ENCODE assay signal across 18 mouse cellular contexts in the genomic region with DNA sequence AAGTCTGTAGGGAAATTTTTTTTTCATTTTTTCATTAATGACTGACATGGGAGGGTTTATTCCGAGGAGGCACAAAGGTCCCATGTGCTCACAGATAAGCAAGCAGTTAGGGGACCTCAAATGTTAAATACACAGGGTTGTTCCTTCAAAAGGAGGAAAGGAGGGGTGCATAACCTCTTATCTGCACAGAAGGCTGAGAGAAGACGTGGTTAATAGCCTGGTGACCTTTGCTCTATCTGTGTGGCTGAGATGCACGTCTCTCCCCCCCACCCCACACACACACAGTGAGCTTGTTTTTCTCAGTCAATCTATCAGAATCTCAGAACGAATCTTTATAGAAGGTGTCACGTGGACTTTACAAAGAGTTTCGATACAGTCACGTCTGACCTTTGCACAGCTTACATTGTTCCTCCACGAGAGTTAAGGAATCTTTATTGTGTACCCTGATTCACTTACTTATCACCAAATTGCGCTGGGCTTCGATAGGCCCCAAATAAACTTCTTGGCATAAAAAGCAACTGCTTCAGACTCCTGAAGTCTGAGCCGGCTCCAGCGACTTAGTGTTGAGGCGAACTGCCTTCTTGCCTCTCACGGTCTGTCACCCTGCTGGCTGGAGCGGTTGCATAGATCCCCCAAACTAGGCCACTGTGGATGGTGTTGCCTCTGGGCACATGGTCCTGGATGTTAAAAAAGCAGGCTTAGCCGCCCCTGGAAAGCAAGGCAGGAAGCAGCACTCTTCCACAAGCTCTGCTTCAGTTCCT.
DNase-seq lines count a peak whose midpoint lies in the region; ATAC-seq and TF ChIP-seq lines count a peak whose summit lies in the region.
"Had no signal": no experiment of that assay in that cellular context is flagged by ENCODE, and none has a peak within 500 bp of the region (broad histone marks: within the 10 kb centered on the region; RNA-seq: fewer than 3 reads in every experiment).

No protein-coding gene starts in this region.

- no peak for TF ChIP-seq CTCF in heart, adult 2 months (IDR thresholded peaks at IDR 0.05)
- TF ChIP-seq CTCF in stomach, postnatal 0 days (IDR thresholded peaks at IDR 0.05; ENCODE audit: low read depth): no peak

- DNase-seq in heart, adult 11 months: peak; percentile 51
- DNase-seq in heart, adult 2 months: no peak
- peak; percentile 59 for DNase-seq in intestine, embryonic 14.5 days (ENCODE audit: low spot score)
- peak; percentile 33 for DNase-seq in stomach, postnatal 0 days (ENCODE audit: low spot score)
- no peak for DNase-seq in spleen, postnatal 10 days (ENCODE audit: low spot score in 2 of 2)
- DNase-seq in hindbrain, embryonic 11.5 days (ENCODE audit: low spot score): no peak
- DNase-seq: cerebellum, postnatal 10 days; gastrocnemius, postnatal 36 days; heart, postnatal 4 days; kidney, adult 18-20 months; kidney, postnatal 36 days; lung, postnatal 4 days; midbrain, embryonic 14.5 days; thymus, postnatal 25 days had no signal

- no peak overlapping the region for H3K27ac ChIP-seq in heart, adult 2 months
- peak overlapping the region; percentile 70 for H3K27ac ChIP-seq in intestine, embryonic 14.5 days (ENCODE audit: low read depth)
- no peak overlapping the region for H3K27ac ChIP-seq in liver, embryonic 15.5 days (replicated peaks)
- H3K27ac ChIP-seq in stomach, postnatal 0 days (replicated peaks): no peak overlapping the region
- no peak overlapping the region for H3K27ac ChIP-seq in hindbrain, embryonic 11.5 days (ENCODE audit: low read depth, low read length)
- H3K27ac ChIP-seq: embryonic facial prominence, embryonic 12.5 days; heart, embryonic 13.5 days had no signal

- H3K4me2 ChIP-seq in intestine, embryonic 14.5 days (ENCODE audit: low read length): no peak overlapping the region
- H3K4me2 ChIP-seq in liver, embryonic 15.5 days: no peak overlapping the region
- no peak overlapping the region for H3K4me2 ChIP-seq in stomach, postnatal 0 days (replicated peaks; ENCODE audit: low read depth)
- H3K4me2 ChIP-seq in hindbrain, embryonic 11.5 days (replicated peaks; ENCODE audit: low read depth, low read length): no peak overlapping the region
- H3K4me2 ChIP-seq: embryonic facial prominence, embryonic 12.5 days; heart, embryonic 13.5 days had no signal

- no peaks in the 10 kb centered on the region for H3K27me3 ChIP-seq in heart, adult 2 months (ENCODE audit: control insufficient read depth, insufficient read depth, low read length)
- no peaks in the 10 kb centered on the region for H3K27me3 ChIP-seq in intestine, embryonic 14.5 days (replicated peaks; ENCODE audit: control insufficient read depth, insufficient read depth, low read length)
- H3K27me3 ChIP-seq in liver, embryonic 15.5 days: no peaks in the 10 kb centered on the region
- no peaks in the 10 kb centered on the region for H3K27me3 ChIP-seq in stomach, postnatal 0 days (ENCODE audit: control insufficient read depth, insufficient read depth, low read length)
- no peaks in the 10 kb centered on the region for H3K27me3 ChIP-seq in hindbrain, embryonic 11.5 days (ENCODE audit: control insufficient read depth, insufficient read depth, low read length)
- H3K27me3 ChIP-seq: embryonic facial prominence, embryonic 12.5 days; heart, embryonic 13.5 days had no signal

- H3K79me2 ChIP-seq in heart, adult 2 months (replicated peaks; ENCODE audit: control insufficient read depth, insufficient read depth, low read length): no peaks in the 10 kb centered on the region

- intact Hi-C loops in heart, adult 2 months (cut with DNase I): no loop called here

- no peak for TF ChIP-seq POLR2A in heart, adult 2 months (IDR thresholded peaks at IDR 0.05; ENCODE audit: insufficient read depth, low read depth, low read length)

- H3K4me3 ChIP-seq in heart, adult 2 months: no peak overlapping the region
- H3K4me3 ChIP-seq in intestine, embryonic 14.5 days (ENCODE audit: low read depth, low read length): no peak overlapping the region
- H3K4me3 ChIP-seq in liver, embryonic 15.5 days (replicated peaks): no peak overlapping the region
- no peak overlapping the region for H3K4me3 ChIP-seq in stomach, postnatal 0 days (ENCODE audit: low read depth, low read length)
- H3K4me3 ChIP-seq in hindbrain, embryonic 11.5 days (ENCODE audit: low read depth, low read length): no peak overlapping the region
- H3K4me3 ChIP-seq: embryonic facial prominence, embryonic 12.5 days; heart, embryonic 13.5 days had no signal

- no peaks in the 10 kb centered on the region; the same call in 1 of the 2 replicates for H3K9me3 ChIP-seq in intestine, embryonic 14.5 days (ENCODE audit: control insufficient read depth, low read length)
- H3K9me3 ChIP-seq in liver, embryonic 15.5 days (replicated peaks): 0 out of 2 replicates have a peak, but pooled peaks cover 5% of the 10 kb centered on the region
- no peaks in the 10 kb centered on the region for H3K9me3 ChIP-seq in stomach, postnatal 0 days (ENCODE audit: control insufficient read depth, low read length)
- no peaks in the 10 kb centered on the region for H3K9me3 ChIP-seq in hindbrain, embryonic 11.5 days (ENCODE audit: control insufficient read depth, low read length)
- H3K9me3 ChIP-seq: embryonic facial prominence, embryonic 12.5 days had no signal

- WGBS in heart, adult 2 months: 74% methylated on average over 16 of the region's 16 CpGs
- WGBS in intestine, embryonic 14.5 days: 69% methylated on average over 16 of the region's 16 CpGs
- 47% methylated on average over 16 of the region's 16 CpGs for WGBS in liver, embryonic 15.5 days (ENCODE audit: insufficient replicate concordance)
- 63% methylated on average over 16 of the region's 16 CpGs for WGBS in stomach, postnatal 0 days
- 76% methylated on average over 16 of the region's 16 CpGs for WGBS in hindbrain, embryonic 11.5 days

- no peak for TF ChIP-seq EP300 in heart, adult 2 months (IDR thresholded peaks at IDR 0.05; ENCODE audit: insufficient read depth, low read depth, low read length)
- TF ChIP-seq EP300 in stomach, postnatal 0 days (optimal IDR thresholded peaks at IDR 0.05): no peak

- H3K4me1 ChIP-seq in heart, adult 2 months (ENCODE audit: control insufficient read depth, insufficient read depth, low read length): no peaks in the 10 kb centered on the region
- H3K4me1 ChIP-seq in intestine, embryonic 14.5 days (replicated peaks; ENCODE audit: control insufficient read depth, insufficient read depth, low read length): no peaks in the 10 kb centered on the region
- H3K4me1 ChIP-seq in liver, embryonic 15.5 days (replicated peaks): peaks cover 33% of the 10 kb centered on the region
- no peaks in the 10 kb centered on the region for H3K4me1 ChIP-seq in stomach, postnatal 0 days (replicated peaks; ENCODE audit: control insufficient read depth, insufficient read depth)
- H3K4me1 ChIP-seq in hindbrain, embryonic 11.5 days (replicated peaks; ENCODE audit: control insufficient read depth, insufficient read depth, low read length): no peaks in the 10 kb centered on the region
- H3K4me1 ChIP-seq: embryonic facial prominence, embryonic 12.5 days had no signal

- H3K9ac ChIP-seq in heart, adult 2 months (ENCODE audit: low read depth, low read length): no peak overlapping the region
- no peak overlapping the region for H3K9ac ChIP-seq in intestine, embryonic 14.5 days (ENCODE audit: low read length)
- no peak overlapping the region for H3K9ac ChIP-seq in liver, embryonic 15.5 days
- no peak overlapping the region for H3K9ac ChIP-seq in stomach, postnatal 0 days (ENCODE audit: low read length)
- no peak overlapping the region for H3K9ac ChIP-seq in hindbrain, embryonic 11.5 days (ENCODE audit: low read depth, low read length)
- H3K9ac ChIP-seq: embryonic facial prominence, embryonic 12.5 days; heart, embryonic 13.5 days had no signal

- ATAC-seq in intestine, embryonic 14.5 days (replicated peaks; ENCODE audit: low FRiP score, low TSS enrichment, low read depth): peak; percentile 95
- ATAC-seq in liver, embryonic 15.5 days (ENCODE audit: insufficient read depth): peak; percentile 79
- ATAC-seq in stomach, postnatal 0 days (ENCODE audit: low FRiP score, low TSS enrichment): peak; percentile 73
- no peak for ATAC-seq in hindbrain, embryonic 11.5 days (ENCODE audit: low FRiP score)
- no peak for ATAC-seq in megakaryocyte, adult 5-6 weeks (ENCODE audit: poor library complexity, severe bottlenecking)

- no peaks in the 10 kb centered on the region for H3K36me3 ChIP-seq in heart, adult 2 months (ENCODE audit: control insufficient read depth, insufficient read depth, low read length)
- no peaks in the 10 kb centered on the region for H3K36me3 ChIP-seq in intestine, embryonic 14.5 days (ENCODE audit: control insufficient read depth, insufficient read depth, low read length)
- H3K36me3 ChIP-seq in liver, embryonic 15.5 days (replicated peaks): no peaks in the 10 kb centered on the region
- no peaks in the 10 kb centered on the region for H3K36me3 ChIP-seq in stomach, postnatal 0 days (ENCODE audit: control insufficient read depth, insufficient read depth, low read length)
- no peaks in the 10 kb centered on the region for H3K36me3 ChIP-seq in hindbrain, embryonic 11.5 days (ENCODE audit: control insufficient read depth, insufficient read depth, low read length)
- H3K36me3 ChIP-seq: embryonic facial prominence, embryonic 12.5 days; heart, embryonic 13.5 days had no signal

Comparison
In these comparisons a context has a peak if more than half of its experiments do, and no peak if none do; other contexts are left out.
1. DNase-seq: peak in heart, adult 11 months (single experiment), intestine, embryonic 14.5 days (single experiment) and stomach, postnatal 0 days (single experiment); none in heart, adult 2 months (0 of 2), spleen, postnatal 10 days (0 of 2) and hindbrain, embryonic 11.5 days (single experiment).
2. ATAC-seq: peak in intestine, embryonic 14.5 days (single experiment), liver, embryonic 15.5 days (single experiment) and stomach, postnatal 0 days (single experiment); none in hindbrain, embryonic 11.5 days (single experiment) and megakaryocyte, adult 5-6 weeks (single experiment).